Mouse (Mus musculus) cerebellum, adult 2 months (tissue): ENCODE data around the gene 6820408C15Rik.

ENCODE experiments used
- CTCF ChIP-seq: fragments of 200-500 bp; IDR thresholded peaks from 2 replicates; pipeline ENCODE4 v1.5.1; 2011; ENCODE audit warnings: low read depth, mild to moderate bottlenecking, control low read depth, low read length, moderate library complexity, borderline replicate concordance; ENCODE audit not compliant: insufficient read depth
- POLR2A ChIP-seq: fragments of 200-500 bp; IDR thresholded peaks from 2 replicates; pipeline ENCODE4 v1.6.1; 2011; ENCODE audit warnings: low read length, control low read depth, borderline replicate concordance; ENCODE audit not compliant: insufficient read depth

DNA sequence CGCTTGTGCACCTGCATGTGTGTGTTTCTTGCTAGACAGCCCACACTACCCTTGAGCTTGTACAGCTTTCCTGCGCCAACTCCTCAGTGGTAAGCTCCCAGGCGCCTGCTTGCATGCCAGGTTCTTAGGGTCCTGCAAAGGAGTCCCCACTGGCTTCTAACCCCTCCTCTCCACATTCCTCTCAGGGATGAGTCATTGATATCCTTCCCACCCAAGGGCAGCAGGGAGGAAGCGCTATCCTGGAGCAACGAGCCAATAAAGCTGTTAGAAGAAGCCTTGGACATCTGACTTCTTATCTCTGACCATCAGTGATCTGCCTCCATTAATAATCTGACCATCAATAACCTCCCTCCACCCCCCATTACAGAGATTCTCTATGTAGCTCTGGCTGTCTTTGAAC is 47.5 kb upstream of the 6820408C15Rik start:
- no peak for TF ChIP-seq CTCF
- no peak for TF ChIP-seq POLR2A
